Mouse (Mus musculus) CH12.LX (cell line): Measurements from ENCODE around the gene Pcdh7. TPM values are rescaled to one million over a fixed set of nuclear protein-coding genes. Genes with fewer than 3 reads are reported as not detected.

Experiments used
- DNase-seq: peaks from one replicate; pipeline ENCODE4 v3.0.0-alpha.2; 2013; ENCODE audit errors: extremely low read depth
- H3K27ac ChIP-seq: 2 replicates; pipeline ENCODE4 v1.5.1; 2012; ENCODE audit warnings: low read depth, mild to moderate bottlenecking, control low read depth, moderate library complexity; ENCODE audit not compliant: insufficient read depth
- H3K27me3 ChIP-seq: replicated peaks from 2 replicates; pipeline ENCODE3; 2012; ENCODE audit warnings: inconsistent platforms
- H3K36me3 ChIP-seq, 2 experiments: replicated peaks in 1 of 2; 2 replicates each; pipeline versions ENCODE3 to v1.6.1; 2012; ENCODE audit warnings: inconsistent platforms in 1 of 2, low read length in 1 of 2, mild to moderate bottlenecking in 1 of 2, mixed read lengths in 1 of 2, moderate library complexity in 1 of 2; ENCODE audit not compliant: control insufficient read depth in 1 of 2, insufficient read depth in 1 of 2
- H3K4me1 ChIP-seq, 2 experiments: 2 replicates each; pipeline ENCODE4 v1.6.1; 2012; ENCODE audit warnings: inconsistent platforms in 1 of 2, moderate library complexity in 1 of 2; ENCODE audit not compliant: insufficient read depth in 2 of 2, control insufficient read depth in 1 of 2
- H3K4me2 ChIP-seq: 2 replicates; pipeline ENCODE4 v1.6.1; 2012; ENCODE audit warnings: low read depth, mild to moderate bottlenecking, control low read depth; ENCODE audit not compliant: poor library complexity, insufficient read depth, severe bottlenecking
- H3K4me3 ChIP-seq, 3 experiments: fragments of 150-350 bp in 1 of 3; sonication (generic) in 1 of 3; replicated peaks in 1 of 3; 2 replicates each; pipeline versions ENCODE3 to v1.5.1; 2011 to 2012; ENCODE audit warnings: low read depth in 2 of 3, low read length in 2 of 3, mild to moderate bottlenecking in 2 of 3, moderate library complexity in 2 of 3, control low read depth in 1 of 3, improper control_type of control experiment in 1 of 3, inconsistent platforms in 1 of 3, mixed read lengths in 1 of 3; ENCODE audit not compliant: poor library complexity in 1 of 3
- H3K79me2 ChIP-seq: replicated peaks from 2 replicates; pipeline ENCODE4 v1.6.1; 2012; ENCODE audit warnings: mild to moderate bottlenecking, moderate library complexity; ENCODE audit not compliant: control insufficient read depth, poor library complexity, insufficient read depth, severe bottlenecking; ENCODE audit errors: extremely low read depth
- H3K9ac ChIP-seq: 2 replicates; pipeline ENCODE4 v1.6.1; 2012; ENCODE audit warnings: low read depth, mild to moderate bottlenecking, control low read depth, moderate library complexity; ENCODE audit not compliant: insufficient read depth
- H3K9me3 ChIP-seq: replicated peaks from 2 replicates; pipeline ENCODE3; 2012; ENCODE audit warnings: low read length, inconsistent platforms, mixed read lengths
- BHLHE40 ChIP-seq: IDR thresholded peaks from 2 replicates; pipeline ENCODE4 v1.6.1; 2011; ENCODE audit warnings: mild to moderate bottlenecking, low read depth, low read length, improper control_type of control experiment
- CHD2 ChIP-seq: IDR thresholded peaks from 2 replicates; pipeline ENCODE4 v1.6.1; 2011; ENCODE audit warnings: low read length, improper control_type of control experiment
- CTCF ChIP-seq, 2 experiments: IDR thresholded peaks in 1 of 2; conservative IDR thresholded peaks in 1 of 2; 2 replicates each; pipeline ENCODE4 v1.5.1; 2011 to 2012; ENCODE audit warnings: low read depth in 2 of 2, low read length in 2 of 2, improper control_type of control experiment in 1 of 2, inconsistent platforms in 1 of 2, mild to moderate bottlenecking in 1 of 2, moderate library complexity in 1 of 2
- ELF1 ChIP-seq: IDR thresholded peaks from 2 replicates; pipeline ENCODE4 v1.6.1; 2014; ENCODE audit warnings: low read depth, mild to moderate bottlenecking, inconsistent platforms, low read length, improper control_type of control experiment
- EP300 ChIP-seq: IDR thresholded peaks from 2 replicates; pipeline ENCODE4 v1.6.1; 2011; ENCODE audit warnings: low read length, improper control_type of control experiment
- GABPA ChIP-seq: IDR thresholded peaks from 2 replicates; pipeline ENCODE4 v1.6.1; 2012; ENCODE audit warnings: low read depth, low read length, improper control_type of control experiment, inconsistent platforms; ENCODE audit not compliant: insufficient replicate concordance
- HCFC1 ChIP-seq: IDR thresholded peaks from 2 replicates; pipeline ENCODE4 v1.6.1; 2012; ENCODE audit warnings: low read depth, mild to moderate bottlenecking, inconsistent platforms, low read length, improper control_type of control experiment
- IRF4 ChIP-seq: IDR thresholded peaks from 2 replicates; pipeline ENCODE4 v1.6.1; 2014; ENCODE audit warnings: low read depth, mild to moderate bottlenecking, inconsistent platforms, low read length, improper control_type of control experiment
- JUN ChIP-seq: IDR thresholded peaks from 2 replicates; pipeline ENCODE4 v1.6.1; 2011; ENCODE audit warnings: low read depth, mild to moderate bottlenecking, low read length, improper control_type of control experiment, moderate library complexity; ENCODE audit not compliant: insufficient read depth
- JUND ChIP-seq: conservative IDR thresholded peaks from 2 replicates; pipeline ENCODE4 v1.6.1; 2011; ENCODE audit warnings: low read depth, low read length, improper control_type of control experiment
- KAT2A ChIP-seq: IDR thresholded peaks from 2 replicates; pipeline ENCODE4 v1.6.1; 2012; ENCODE audit warnings: low read length, improper control_type of control experiment, inconsistent platforms; ENCODE audit not compliant: insufficient replicate concordance
- MAFK ChIP-seq: IDR thresholded peaks from 2 replicates; pipeline ENCODE4 v1.6.1; 2011; ENCODE audit warnings: low read length, improper control_type of control experiment; ENCODE audit not compliant: insufficient replicate concordance
- MAZ ChIP-seq: IDR thresholded peaks from 2 replicates; pipeline ENCODE4 v1.6.1; 2012; ENCODE audit warnings: low read depth, mild to moderate bottlenecking, inconsistent platforms, low read length, improper control_type of control experiment, moderate library complexity
- MXI1 ChIP-seq: IDR thresholded peaks from 2 replicates; pipeline ENCODE4 v1.6.1; 2011; ENCODE audit warnings: mild to moderate bottlenecking, low read depth, low read length, improper control_type of control experiment
- MYC ChIP-seq: IDR thresholded peaks from 2 replicates; pipeline ENCODE4 v1.6.1; 2011; ENCODE audit warnings: low read depth, mild to moderate bottlenecking, improper control_type of control experiment, low read length
- NELFE ChIP-seq: IDR thresholded peaks from 2 replicates; pipeline ENCODE4 v1.6.1; 2011; ENCODE audit warnings: low read depth, low read length, improper control_type of control experiment
- NRF1 ChIP-seq: IDR thresholded peaks from 2 replicates; pipeline ENCODE4 v1.6.1; 2014; ENCODE audit warnings: low read depth, mild to moderate bottlenecking, inconsistent platforms, low read length, improper control_type of control experiment, moderate library complexity
- PAX5 ChIP-seq: IDR thresholded peaks from 2 replicates; pipeline ENCODE4 v1.6.1; 2012; ENCODE audit warnings: low read length, inconsistent platforms, mixed read lengths
- POLR2A ChIP-seq: IDR thresholded peaks from 2 replicates; pipeline ENCODE4 v1.6.1; 2011; ENCODE audit warnings: low read depth, mild to moderate bottlenecking, improper control_type of control experiment, low read length
- POLR2AphosphoS2 ChIP-seq: IDR thresholded peaks from 2 replicates; pipeline ENCODE4 v1.6.1; 2011; ENCODE audit warnings: low read depth, low read length, improper control_type of control experiment
- RAD21 ChIP-seq: IDR thresholded peaks from 2 replicates; pipeline ENCODE4 v1.6.1; 2011; ENCODE audit warnings: low read depth, mild to moderate bottlenecking, low read length, improper control_type of control experiment, moderate library complexity
- SMC3 ChIP-seq: IDR thresholded peaks from 2 replicates; pipeline ENCODE4 v1.6.1; 2011; ENCODE audit warnings: low read depth, low read length, improper control_type of control experiment
- UBTF ChIP-seq: IDR thresholded peaks from 2 replicates; pipeline ENCODE4 v1.6.1; 2012; ENCODE audit warnings: low read depth, mild to moderate bottlenecking, inconsistent platforms, low read length, improper control_type of control experiment, moderate library complexity
- USF2 ChIP-seq: conservative IDR thresholded peaks from 2 replicates; pipeline ENCODE4 v1.6.1; 2011; ENCODE audit warnings: low read depth, low read length, improper control_type of control experiment
- ZC3H11A ChIP-seq: IDR thresholded peaks from 2 replicates; pipeline ENCODE4 v1.6.1; 2012; ENCODE audit warnings: low read depth, mild to moderate bottlenecking, inconsistent platforms, low read length, improper control_type of control experiment
- ZMIZ1 ChIP-seq: IDR thresholded peaks from 2 replicates; pipeline ENCODE4 v1.6.1; 2012; ENCODE audit warnings: low read depth, mild to moderate bottlenecking, inconsistent platforms, low read length, improper control_type of control experiment
- ZNF384 ChIP-seq: IDR thresholded peaks from 2 replicates; pipeline ENCODE4 v1.6.1; 2012; ENCODE audit warnings: low read depth, low read length, improper control_type of control experiment, inconsistent platforms
- dilution Hi-C: fragments of 300-500 bp; cut with MboI; formaldehyde crosslinking; loops from 2 replicates; pipeline ENCODE4 v1.14.3; 2020; ENCODE audit warnings: low sequenced_read_pairs; ENCODE audit not compliant: extremely low pct_unique_long_range_greater_than_20kb, extremely low pct_ligation_motif_present
- in situ Hi-C: fragments of 300-500 bp; cut with MboI; formaldehyde crosslinking; loops from 3 replicates; pipeline ENCODE4 v1.14.3; 2019; ENCODE audit warnings: low sequenced_read_pairs, low pct_ligation_motif_present, low pct_unique_long_range_greater_than_20kb, mixed read lengths
- polyA plus RNA-seq: library from polyadenylated mRNA; unstranded; fragments of >175 nt; gene quantifications from 2 replicates; pipeline ENCODE4 v1.2.1, GENCODE M21; 2012; ENCODE audit warnings: low read depth; ENCODE audit not compliant: insufficient read length
- total RNA-seq, 2 experiments: library from RNA; depleted of rRNA; stranded (reverse); fragments of 300-350 nt in 1 of 2; fragments of >200 nt in 1 of 2; gene quantifications; 2 replicates each; pipeline ENCODE4 v1.2.3; 2012 to 2014

Pcdh7 gene
- total and polyA plus RNA-seq, 3 experiments = not detected

DNA sequence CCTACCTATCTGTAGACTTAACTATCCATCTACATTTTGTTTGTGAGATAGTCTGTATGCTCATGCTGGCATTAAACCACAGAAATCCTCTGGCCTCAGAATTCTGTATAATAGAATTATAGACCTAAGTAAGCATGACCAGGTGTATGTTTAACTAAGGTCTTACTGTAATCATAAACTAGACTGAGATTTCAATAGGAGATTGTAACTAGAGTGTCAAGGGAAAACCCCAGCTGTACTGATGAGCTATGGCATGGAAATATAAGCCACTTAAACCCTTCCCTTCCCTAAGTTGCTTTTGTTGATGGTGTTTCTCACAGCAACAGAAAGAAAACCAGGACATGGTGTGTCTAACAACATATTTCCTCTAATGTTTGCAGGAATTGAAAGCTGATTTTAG lies 78.6 kb downstream of the Pcdh7 start:
- in situ Hi-C loops (no loop called here), dilution Hi-C loops (no loop called here)
- no peaks in the 10 kb centered on the region for H3K9me3 ChIP-seq
- no peak overlapping the region for H3K4me2 ChIP-seq
- no peak overlapping the region for H3K4me3 ChIP-seq
- no peak overlapping the region for H3K27ac ChIP-seq
- DNase-seq = no peak
- H3K79me2 ChIP-seq = no peaks in the 10 kb centered on the region
- TF ChIP-seq POLR2A (no peak), GABPA (no peak), JUND (no peak), CTCF (conservative IDR thresholded peaks at IDR 0.05 in 1 of 2, IDR thresholded peaks at IDR 0.05 in 1 of 2; ENCODE audit: low read depth in 2 of 2, low read length in 2 of 2) (no peak), EP300 (no peak), POLR2AphosphoS2 (no peak), ZMIZ1 (no peak), ZNF384 (no peak), SMC3 (no peak), KAT2A (no peak), BHLHE40 (no peak), RAD21 (no peak), UBTF (no peak), PAX5 (no peak), IRF4 (no peak), MAZ (no peak), MXI1 (no peak), ELF1 (no peak), NRF1 (no peak)
- no peaks in the 10 kb centered on the region for H3K27me3 ChIP-seq
- H3K9ac ChIP-seq = no peak overlapping the region
- H3K36me3 ChIP-seq = no peaks in the 10 kb centered on the region
- H3K4me1 ChIP-seq = no peaks in the 10 kb centered on the region

DNA sequence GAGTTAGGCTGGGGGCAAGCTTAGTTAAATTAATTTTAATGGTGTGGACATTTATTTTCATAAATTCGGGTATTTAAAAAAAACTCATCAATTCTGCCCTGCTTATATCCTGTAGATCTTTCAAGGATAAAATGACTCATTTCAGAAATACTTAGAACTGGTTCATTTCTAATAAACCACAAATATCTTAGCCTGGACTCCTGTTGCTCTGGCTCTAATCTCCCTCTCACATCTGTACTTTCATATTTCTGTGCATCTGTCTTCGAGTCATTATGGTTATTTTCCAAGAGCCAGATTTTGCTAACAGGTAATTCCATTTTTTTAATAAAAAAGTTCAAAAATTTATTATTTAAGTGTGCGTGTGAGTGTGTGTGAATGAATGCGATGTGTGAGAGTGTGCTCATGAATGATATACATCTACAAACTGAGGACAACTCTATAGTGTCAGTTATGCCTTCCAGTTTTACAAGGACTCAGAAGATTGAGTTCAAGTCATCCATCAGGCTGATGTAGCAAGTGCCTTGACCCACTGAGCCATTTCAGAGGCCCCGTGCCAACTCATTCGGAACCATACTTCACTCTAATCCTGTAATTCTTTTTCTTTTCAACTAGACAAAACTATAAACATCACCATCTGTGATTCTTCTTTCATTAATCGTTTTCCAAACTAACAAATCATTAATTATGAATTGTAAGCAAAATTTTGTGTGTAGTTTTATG lies 80.3 kb downstream of the Pcdh7 start:
- H3K4me1 ChIP-seq = no peaks in the 10 kb centered on the region
- no peak overlapping the region for H3K4me3 ChIP-seq
- H3K27ac ChIP-seq = no peak overlapping the region
- no peaks in the 10 kb centered on the region for H3K27me3 ChIP-seq
- no peak overlapping the region for H3K4me2 ChIP-seq
- no peak for DNase-seq
- no peaks in the 10 kb centered on the region for H3K79me2 ChIP-seq
- peaks cover 1% of the 10 kb centered on the region for H3K9me3 ChIP-seq
- TF ChIP-seq USF2 (no peak), ZC3H11A (no peak), MYC (no peak), JUND (no peak), MAFK (no peak), MXI1 (no peak), BHLHE40 (no peak), UBTF (no peak), CHD2 (no peak), NELFE (no peak), IRF4 (no peak), EP300 (no peak), JUN (no peak), HCFC1 (no peak)
- dilution Hi-C loops (no loop called here), in situ Hi-C loops (no loop called here)
- H3K36me3 ChIP-seq = no peaks in the 10 kb centered on the region
- no peak overlapping the region for H3K9ac ChIP-seq
